Mouse (Mus musculus) adrenal gland (tissue): ENCODE measurements around the gene Slc22a17.

Experiments used
- intact Hi-C: fragments of 180-260 bp; cut with DNase I; formaldehyde crosslinking; loops from one replicate; pipeline ENCODE4 v1.15.1; 2025

Slc22a17 gene

DNA sequence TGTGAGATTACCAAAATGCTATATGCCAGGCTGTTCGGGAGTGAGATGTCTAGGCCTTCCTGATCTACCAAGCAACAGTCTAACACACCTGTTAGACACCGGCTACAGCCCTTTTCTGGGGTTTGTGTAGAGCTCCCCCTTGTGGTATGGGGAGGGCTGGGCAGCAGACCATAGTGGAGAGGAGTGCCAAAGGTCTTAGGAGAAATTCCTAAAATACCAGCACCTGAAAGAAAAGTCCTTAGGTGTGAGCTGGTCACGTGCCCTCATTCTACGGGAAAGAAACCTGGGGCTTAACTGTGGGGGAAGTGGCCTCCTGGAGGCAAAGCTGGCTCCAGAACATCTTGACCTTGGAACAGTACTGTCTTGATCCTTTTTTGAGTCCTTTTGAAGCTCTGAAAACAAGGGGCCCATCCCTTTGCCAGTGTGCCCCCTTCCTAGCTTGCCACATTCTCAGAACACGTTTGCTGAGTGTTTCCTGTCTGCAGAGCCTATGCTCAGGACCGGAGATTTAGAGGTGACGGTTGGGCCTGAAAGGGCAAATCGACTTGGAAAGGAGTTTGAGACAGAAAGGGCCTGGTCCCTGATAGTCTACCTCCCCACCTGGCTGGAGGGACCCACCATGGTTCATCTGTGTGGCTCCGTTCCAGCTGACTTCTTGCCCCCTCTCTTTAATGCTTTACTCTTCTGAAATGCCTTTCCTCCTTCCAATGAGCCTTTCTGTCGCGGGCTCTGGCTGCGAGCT, 26.7 kb upstream of the Slc22a17 start:
- intact Hi-C loops: loop anchor here (2.0 kb wide), 2 partner anchors 39 to 97 kb away; no protein-coding TSS in a partner anchor

DNA sequence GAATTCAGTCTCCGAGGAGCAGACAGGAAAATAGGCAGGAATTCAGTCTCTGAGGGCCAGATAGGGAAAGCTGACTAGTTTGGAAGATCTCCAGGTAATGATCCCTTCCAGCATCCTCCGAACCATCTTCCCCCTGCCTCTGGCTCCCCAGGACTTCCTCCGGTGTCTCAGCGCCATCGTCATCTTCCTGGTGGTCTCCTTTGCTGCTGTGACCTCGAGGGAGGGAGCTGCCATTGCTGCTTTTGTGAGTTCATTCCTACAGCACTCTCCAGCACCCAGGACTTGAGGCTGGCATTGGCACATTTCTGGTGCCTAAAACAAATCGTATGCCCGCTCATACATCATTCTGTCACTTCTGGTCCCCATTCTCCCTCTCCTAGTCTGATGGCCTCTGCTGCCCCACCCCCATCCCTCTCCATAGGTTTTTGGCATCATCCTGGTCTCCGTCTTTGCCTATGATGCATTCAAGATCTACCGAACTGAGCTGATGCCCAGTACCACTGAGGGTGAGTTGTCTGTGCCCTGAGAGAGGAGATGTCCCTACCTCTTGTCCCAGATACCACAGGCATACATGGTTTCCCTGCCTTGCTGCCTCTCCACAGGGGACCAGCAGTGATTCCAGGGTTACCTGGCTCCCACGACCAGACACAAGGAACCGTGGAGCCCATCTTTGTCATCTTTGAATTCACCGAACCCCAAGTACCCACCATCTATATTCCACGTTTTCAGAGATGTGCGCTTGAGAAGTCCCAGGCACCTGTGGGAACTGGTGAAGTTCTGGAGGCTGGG, 25.7 kb upstream of the Slc22a17 start:
- intact Hi-C loops: loop anchor here (2.0 kb wide), 1 partner anchor 96 kb away; no protein-coding TSS in a partner anchor

DNA sequence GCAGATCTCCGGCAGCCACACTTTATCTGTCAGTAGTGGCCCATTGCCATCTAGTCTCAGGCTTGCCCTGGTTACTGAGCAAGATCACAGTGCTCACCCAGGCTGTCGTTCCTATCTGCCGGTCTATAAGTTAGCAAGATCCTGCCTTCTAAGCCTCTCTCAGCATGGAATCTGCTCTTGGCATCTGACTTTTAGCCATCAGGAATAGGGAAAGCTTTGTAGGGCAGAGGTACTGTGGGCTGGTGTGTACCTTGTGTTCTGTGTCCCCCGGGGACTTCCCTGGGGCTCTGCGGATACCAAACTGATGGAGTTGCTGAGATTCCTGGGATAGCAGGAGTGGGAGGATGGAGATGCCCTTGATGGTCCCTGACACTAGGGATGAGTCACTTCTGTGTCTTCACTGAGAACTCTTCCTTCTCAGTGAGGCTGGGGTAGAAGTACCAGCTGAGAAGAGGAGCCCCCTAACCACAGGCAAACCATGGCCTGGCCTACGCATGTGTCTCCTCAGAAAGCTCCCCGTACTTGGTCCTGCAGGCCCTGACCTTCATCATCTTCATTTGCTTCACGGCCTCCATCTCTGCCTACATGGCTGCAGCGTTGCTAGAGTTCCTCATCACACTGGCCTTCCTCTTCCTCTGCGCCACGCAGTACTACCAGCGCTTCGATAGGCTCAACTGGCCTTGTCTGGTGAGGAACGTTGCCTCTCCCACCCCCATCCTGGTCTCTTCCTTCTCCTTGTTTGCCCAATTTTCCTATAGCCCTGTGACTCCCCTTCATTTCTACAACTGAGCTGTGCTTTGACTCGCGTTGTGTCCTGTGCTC, 24.6 kb upstream of the Slc22a17 start:
- intact Hi-C loops: loop anchor here (2.0 kb wide), 1 partner anchor 95 kb away; no protein-coding TSS in a partner anchor

DNA sequence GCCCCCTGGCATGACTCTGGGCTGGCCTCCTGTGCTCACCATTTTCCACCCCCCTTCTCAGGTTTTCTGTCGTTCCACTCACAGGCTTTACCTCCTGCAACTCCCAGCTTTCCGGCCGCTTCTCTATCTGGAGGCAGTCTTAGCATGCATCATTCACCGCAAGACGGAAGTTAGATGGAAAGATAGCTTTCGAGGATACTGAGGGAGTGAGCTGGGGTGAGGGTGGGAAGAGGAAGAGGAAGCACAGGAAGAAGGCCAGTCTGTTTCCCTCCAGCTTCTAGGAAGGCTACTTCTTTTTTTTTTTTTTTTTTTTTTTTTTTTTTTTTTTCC, 23.9 kb upstream of the Slc22a17 start:
- intact Hi-C loops: no loop called here

DNA sequence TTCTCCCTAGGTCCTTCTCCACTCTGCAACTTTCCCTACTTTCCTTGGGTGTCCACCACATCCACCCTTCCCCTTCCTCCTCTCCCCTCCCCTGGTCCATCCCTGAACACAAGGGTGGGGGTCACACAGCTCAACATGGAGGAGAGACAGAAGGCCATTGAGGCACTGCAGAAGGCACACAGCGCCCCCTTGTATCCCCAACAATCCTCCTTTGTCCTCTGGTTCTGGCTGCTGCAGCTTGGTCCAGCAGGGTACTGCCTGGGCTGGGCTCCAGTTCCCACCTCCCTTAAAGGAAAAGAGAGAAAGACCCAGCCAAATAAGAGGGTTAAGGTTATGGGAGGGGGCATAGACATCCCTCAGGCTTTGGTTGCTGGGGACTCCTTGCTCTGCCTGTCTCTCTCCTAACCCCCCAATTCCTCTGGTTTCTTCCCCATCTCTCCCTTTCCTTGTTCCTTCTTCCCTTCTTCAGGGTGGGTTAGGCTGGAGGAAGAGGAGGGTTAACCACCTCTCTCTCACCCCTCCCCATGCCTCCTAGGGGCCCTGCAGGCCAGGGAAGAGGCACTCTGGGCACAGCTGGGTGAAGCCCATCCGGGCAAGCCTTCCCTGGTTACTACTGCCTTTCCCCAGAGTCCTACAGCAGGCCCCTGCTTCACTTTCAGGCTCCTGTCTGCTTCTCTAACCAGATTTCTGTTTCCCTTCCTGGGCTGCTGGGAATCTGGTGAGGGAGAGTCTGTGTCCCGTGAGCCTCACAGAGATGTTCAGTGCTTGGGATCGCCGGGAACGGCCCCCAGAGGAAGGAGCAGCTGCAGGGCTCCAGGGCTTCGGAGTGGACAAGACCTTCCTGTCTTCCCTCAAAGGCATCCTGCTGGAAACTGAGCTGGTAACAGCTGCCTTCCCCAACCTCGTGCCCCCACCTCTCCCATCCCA, 23.2 kb upstream of the Slc22a17 start, which contains the start of gene Cmtm5:
Cmtm5 (plus strand) TSS at position 358 of the 927 bp plus-strand sequence.
- intact Hi-C loops: no loop called here

DNA sequence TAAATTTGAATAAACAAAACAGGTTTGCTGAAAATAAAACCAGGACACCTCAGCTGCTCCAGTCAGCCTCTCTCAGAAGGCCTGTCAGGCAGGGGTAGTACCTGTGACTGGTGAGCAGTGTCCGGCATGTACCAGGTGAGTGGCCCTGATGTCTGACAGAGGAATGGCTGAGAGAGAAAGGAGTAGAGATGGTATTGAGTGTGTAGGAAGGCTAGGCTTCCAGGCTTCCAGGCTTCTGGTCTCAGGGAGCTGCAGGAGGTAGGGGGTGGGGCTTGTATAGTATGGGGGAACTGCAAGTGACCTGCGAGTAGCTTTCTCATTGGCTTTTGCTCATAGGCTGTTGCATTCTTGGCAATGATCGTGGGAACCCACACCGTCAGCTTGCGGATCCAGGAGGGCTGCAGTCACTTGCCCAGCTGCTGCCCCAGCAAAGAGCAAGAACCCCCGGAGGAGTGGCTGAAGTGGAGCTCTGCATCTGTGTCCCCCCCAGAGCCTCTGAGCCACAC, 19.8 kb upstream of the Slc22a17 start, which contains the start of gene Il25:
Il25 (plus strand) TSS at position 51 of the 506 bp plus-strand sequence.
- intact Hi-C loops: no loop called here

DNA sequence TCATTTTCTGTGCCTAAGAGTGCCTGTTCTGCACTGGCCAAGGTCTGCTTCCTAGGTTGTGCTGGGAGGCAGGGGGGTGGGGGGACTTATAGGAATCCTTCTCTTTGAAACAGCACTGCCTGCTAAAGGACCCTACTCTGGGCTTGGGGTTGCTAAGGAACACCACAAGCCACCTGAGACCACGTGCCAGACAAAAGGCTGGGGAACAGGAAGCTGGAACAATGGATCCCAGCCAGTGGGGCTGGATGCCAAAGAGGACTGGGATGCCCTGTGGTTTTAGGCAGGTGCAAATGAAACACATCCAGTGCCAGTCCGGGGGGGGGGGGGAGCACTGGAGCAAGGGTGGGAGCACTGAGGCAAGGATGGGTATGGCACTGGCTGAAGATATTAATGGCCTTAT, 17.5 kb upstream of the Slc22a17 start:
- intact Hi-C loops: no loop called here

DNA sequence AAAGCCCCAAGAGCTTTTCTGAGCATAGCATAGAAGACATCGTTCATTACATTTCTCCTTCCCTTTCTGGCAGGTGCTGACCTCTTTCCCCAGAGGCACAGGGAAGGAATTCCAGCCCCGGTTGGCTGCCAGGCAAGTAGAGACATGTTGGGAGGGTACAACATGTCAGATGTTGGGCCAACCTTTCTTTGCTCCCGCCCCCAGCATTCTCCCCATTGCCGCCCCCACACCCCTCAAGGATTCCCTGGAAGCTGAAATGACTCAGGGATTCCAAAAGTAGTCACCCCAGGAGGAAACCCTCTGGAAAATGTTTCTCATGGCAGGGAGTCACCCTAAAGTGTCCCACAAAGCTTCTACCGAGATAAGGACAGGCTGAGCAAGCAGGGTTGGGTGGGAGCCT, 16.9 kb upstream of the Slc22a17 start:
- intact Hi-C loops: no loop called here

DNA sequence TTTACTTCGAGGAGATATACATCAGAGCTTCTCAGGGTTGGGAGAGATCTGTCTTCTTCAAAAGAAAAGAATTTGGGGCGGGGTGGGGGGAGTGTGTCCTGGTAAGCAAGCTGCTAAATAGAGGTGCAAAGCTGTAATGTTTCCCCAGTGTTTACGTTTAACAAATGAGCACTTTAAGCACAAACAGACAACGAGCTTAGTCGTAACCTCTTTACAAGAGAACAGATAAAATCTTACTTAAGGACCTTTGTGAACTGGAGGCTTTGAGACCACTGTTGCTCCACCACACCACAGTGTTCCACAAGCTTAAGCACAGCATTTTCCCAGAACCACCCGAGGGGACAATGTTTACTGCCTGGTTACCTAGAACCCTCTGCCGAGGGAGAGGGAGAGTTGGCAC, 14.4 kb upstream of the Slc22a17 start:
- intact Hi-C loops: no loop called here

DNA sequence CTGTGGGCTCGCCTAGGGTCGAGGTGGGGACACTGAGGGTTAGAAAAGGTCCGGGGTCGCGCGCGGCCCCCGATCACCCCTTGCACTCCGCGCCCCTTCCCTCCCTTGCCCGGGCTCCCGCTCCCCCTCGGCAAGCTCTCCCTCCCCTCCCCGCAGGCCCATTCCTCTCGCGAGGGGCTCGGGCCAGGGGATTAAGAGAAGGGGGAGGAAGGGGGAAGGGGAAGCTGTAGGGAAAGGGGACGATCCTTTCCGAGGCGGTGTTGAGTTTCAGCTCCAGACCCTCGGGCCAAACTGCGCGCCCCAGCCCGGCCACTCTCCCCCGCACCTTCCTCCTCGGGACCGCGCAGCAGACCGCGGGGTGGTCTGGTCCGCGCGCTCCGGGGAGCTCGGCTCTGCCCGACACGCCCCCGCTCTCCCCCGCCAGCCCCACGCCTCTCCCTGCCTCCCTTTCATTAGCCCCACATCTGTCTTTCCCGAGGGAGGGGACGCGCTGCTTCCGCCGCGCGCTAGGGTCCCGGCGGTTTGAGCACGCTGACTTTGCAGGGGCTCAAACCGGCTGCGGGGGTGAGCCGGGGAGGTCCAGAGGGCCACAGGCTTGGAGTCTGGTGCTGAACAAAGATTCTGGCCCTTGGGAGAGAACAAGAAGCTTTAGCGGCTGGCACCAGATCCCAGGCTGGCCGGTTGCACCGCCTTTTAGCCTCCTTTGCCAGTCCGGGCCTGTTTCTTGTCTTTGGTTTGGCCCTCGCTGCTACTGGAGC, 13.6 kb upstream of the Slc22a17 start:
- intact Hi-C loops: no loop called here

DNA sequence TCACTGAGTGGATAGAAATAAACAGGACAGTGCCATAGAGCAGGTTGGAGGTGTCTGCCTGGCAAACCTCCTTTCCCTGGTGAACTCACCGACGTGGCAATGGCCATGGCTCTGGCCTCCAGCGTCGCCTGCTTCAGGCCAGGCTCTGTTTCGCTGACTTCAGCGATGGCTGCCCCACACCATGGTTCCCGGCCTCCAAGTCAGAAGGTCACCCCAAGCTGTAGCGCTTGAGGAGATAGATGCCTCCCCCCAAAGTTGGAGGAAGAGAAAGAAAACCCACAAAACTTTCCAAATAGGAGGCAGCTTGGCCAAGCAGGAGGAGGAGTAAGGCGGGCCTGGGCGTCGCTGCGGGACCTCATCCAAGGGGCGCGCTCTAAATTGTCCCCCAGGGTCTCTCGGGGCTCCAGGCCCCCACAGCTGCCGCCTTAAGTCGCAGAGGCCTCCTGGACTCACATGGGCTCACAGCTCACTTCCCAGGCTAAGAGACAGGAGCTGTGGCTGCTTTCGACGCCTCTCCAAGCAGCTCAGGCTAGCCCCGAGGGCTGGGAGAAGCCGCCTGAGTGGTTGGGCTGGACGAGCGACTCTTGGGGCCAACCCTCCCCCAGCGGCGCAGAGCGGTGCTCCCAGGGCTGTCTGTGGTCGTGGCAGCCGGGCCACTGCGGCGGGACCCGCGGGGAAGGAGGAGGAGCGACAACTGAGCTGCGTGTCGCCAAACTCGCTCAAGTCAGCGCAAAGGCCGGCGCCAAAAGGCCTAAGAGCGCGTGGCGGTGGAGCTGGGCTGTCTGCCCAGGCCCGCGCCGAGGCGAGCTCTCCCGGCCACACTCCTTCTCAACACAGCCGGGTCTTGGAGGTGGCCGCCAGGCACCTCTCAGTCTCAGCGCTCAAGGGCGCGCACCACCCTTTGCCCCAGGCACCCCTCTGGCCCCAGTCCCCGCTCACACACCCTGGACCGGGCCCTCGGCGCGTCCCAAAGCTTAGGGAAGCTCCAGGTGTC, 12.7 kb upstream of the Slc22a17 start, which contains the start of gene Efs:
Efs (minus strand) TSS at position 778 of the 994 bp plus-strand sequence.
- intact Hi-C loops: no loop called here

DNA sequence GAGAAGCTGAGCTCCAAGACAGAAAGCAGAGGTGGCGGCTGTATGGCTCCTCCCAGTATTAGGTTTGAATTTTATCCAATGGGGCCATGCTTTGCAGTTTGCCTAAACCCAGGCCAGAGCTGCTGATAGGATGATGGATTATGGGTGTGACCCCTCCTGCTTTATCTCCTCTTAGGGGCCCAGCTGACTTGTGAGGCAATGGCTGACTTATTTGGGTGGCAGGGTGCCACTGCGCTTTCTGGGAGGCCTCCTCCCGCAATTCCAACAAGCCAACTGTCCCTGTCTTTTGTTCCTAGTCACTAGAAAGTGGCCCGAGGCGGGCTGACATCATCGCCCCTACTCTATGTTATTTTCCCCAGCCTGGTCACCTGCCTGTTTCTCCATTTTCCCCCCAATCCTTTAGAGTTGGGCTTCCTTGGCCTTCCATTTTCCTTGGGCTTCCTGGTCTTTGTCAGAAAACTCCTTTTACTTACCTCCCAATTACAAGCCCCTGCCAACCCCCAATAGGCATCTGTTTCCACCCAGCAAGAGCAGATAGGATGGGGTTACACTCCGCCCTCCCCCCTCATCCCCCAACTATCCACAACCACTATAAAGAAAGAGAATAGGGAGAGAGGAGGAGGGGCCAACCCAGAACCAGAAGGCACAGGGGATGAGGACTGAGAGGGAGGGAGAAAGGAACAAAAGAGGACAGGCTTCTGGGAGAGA, 11.9 kb upstream of the Slc22a17 start:
- intact Hi-C loops: no loop called here

DNA sequence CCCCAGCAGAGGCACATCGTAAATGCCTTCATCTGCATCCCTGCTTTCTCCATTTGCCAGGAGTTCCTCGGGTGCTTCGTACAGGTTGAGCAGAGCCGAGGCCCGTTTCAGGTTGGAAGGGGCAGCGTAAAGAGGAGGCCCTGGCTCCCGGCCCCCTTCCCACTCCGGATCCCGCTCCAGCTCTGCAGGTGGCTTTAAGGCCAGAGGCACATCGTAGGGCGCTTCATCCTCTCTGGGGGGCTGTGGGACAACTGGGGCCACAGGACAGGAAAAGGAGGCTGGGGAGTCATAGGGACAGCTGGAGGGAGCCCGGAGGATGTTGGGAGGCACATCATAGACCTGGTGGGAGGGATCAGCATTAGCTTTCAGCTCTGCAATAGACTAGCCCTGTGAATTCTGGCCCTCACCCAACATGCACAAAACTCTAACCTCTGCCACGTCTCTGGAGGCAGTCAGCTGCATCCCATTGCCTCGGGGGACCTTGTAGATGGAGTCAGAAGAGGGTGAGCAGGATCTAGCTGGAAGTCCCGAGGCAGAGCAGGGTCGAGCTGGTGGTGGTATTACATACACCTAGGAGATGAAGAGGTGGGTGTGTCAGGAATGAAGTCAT, 7.2 kb upstream of the Slc22a17 start:
- intact Hi-C loops: no loop called here

DNA sequence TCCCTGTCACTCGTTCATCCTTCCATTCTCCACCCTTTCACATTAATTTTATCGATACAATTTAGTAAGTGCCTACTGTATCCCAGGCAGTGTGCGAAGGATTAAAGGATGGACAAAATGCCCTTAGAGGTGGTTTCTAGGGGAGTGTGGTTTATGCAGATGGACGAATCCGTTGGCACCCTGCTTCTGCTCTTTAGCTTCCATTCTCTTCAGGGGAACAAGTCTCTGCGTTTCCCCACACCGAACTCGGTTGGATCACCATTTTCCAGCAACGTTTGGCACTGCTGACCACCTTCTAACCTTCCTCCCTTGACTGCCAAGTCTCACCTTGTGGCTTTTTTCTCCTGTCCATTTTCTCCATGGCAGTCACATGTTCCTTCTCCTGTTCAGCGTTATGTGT, 411 bp upstream of the Slc22a17 start:
- intact Hi-C loops: no loop called here

DNA sequence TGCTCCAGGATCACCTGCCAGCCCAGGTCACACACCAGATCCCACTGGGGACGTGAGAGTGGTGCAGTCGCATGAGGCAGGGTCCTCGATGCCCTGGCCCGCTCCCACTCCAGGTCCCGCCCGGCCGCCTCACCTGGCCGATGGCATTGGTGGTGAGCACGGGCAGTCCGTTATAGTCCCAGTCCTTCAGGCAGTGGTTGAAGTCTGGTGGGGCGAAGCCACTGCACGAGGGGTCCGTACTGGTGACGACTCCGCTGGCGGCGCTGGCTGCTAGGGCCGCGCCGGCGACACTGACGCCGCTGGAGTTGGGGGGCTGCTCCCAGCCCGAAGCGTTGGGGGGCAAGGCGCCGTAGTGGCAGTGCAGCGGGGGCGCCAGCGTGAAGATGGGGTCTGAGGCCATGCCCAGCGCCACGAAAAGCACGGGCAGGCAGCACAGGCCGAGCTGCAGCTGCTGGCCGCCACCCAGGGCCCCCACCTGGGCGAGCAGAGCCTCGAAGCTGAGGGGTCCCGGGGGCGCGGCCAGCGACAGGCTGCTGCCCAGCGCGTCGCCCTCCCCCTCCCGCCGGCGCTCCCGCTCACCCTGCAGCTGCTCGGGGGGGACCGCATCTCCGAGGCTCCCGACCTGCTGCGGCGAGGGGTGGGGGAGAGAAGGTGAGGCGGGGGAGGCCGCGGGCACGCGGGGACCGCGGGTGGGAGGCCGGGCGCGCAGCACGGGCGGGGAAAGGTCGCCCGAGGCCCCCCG, 652 bp downstream of the Slc22a17 start:
- intact Hi-C loops: no loop called here

DNA sequence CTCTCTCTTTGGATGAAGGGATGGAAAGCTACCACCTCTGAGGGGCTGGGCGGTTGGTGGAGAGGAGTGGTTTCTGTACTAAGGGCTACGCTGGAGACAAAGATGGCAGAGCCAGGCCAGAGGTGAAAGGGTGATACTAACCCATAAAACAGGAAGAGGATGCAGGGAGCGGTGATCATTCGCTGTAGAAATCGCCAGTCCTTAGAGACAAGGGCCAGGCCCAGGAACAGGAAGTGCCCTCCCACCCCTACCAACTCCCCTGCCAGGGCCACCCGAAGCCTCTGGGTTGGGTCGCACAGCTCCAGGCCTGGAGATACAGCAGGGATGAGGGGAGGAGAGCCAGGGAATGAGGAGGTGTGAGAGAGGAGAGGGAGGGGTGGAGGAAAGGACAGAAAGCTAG, 4.2 kb downstream of the Slc22a17 start:
- intact Hi-C loops: no loop called here
